Mouse (Mus musculus) B cell, adult 2 months (primary cell): ENCODE measurements at regions not wholly inside any gene's neighbourhood (a gene's known extent, or its start where the extent isn't known, plus 50 kb on each side); places are given as distances from the start of the nearest gene placed in this dataset.
"Not testable (repeated sequence)": the region's sequence is repeated elsewhere in the genome, so short reads cannot be mapped to it uniquely, and the experiment has no call there.

Experiments used
- DNase-seq, 2 experiments: peaks; one replicate each; pipeline ENCODE4 v3.0.0; 2022

DNA sequence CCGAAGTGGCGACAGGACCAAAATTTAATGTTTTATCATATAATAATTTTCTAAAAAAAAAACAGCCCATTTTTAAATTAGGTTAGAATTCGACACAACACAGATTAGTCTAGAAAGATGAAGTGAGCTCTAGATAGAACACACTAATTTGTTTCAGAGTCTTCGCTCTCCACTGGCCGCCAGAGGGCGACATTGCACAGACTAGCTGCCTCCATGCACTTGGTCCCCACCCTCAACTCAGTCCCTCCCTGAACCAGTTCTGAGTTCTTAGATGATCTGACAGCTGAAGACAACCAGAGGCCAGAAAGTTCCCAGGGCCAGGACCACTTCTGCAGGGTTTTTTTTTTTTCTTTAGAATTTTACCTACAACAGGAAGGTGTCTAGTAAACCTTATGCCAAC is 296.3 kb upstream of the Olfr1507 start:
- peak; percentile 5 to 6 for DNase-seq

DNA sequence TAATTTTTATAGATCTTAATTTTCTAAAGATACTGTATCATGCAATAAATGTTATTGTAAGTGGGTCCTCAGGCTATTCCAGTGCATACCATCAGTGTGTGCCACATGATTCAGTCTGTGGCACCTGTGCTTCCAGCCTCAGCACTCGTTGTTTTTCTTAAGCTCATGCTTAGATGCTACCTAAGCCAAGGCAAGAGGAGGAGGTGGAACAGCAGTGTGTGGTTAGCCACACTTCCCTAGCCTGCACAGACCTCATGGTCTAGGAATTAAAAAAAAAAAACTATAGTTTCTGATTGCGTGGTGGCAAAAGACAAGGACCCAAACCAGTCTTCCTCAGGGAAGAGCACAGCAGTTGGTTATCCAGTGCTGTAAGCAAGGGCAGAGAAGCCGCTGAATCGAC is 287.3 kb upstream of the Olfr1507 start:
- DNase-seq = not testable (repeated sequence)

GRCm38 (mm10) chr14:52775816-52776215 is 280.3 kb upstream of the Olfr1507 start:
- DNase-seq = peak; percentile 20 to 41

DNA sequence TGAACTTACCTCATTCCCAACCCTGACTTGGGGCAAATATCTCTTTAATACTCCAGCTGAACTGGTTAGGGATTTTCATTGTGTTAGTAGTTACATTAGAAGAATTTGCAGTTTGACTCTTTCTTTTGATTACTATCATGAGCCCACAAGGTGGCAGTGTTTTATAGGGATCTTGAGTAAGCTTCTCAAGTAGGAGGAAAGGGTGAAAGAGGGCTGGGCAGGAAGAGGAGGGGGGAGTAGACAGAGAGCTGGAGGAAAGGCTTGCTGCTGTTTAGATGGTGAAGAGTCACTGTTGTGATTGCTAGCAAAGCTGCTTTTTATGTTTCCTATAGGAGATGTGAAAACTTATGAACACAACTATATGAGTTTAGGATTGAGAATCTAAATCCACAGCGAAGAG is 273.9 kb upstream of the Olfr1507 start:
- not testable (repeated sequence) for DNase-seq

DNA sequence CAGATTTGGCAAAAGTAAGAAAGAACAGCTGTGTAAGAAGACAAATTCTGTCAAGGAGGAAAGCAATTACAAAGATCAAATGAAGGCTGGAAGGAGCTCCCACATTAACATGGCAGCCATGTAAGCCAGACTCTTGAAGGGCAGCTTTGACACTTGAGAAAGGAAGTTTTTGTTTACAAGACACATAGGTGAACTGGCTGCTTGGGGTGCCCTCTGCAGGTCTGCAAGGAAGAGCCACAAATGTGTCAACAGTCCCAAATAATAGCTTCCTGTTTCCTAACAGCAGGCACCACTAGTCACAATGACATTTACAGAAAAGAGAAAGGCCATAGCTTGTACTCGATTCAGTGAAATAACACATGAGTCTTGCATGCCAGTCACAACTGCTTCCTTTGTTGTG is 256.6 kb upstream of the Olfr1507 start:
- DNase-seq = not testable (repeated sequence)

- DNase-seq = not testable (repeated sequence)
Measured at GRCm38 (mm10) chr14:52726680-52727079, 231.1 kb upstream of the Olfr1507 start.

DNA sequence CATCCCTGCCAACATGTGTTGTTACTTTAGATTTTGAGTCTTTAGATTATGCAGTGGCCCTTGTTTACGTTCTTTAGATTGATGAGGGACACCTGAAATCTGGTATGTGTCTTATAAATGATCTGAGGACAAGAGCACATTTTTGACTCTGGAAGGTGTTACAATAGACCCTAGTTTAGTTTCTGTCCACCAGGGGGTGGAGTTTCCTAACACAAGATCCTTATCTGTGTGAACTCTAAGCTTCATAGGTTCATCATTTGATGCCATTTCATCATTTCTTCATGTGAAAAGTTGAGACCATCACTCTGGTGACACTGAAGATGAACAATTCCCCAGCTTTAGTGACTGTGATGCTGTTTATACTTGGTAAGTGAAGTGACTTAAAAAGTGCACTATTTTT is 229.4 kb upstream of the Olfr1507 start:
- DNase-seq = not testable (repeated sequence)

DNA sequence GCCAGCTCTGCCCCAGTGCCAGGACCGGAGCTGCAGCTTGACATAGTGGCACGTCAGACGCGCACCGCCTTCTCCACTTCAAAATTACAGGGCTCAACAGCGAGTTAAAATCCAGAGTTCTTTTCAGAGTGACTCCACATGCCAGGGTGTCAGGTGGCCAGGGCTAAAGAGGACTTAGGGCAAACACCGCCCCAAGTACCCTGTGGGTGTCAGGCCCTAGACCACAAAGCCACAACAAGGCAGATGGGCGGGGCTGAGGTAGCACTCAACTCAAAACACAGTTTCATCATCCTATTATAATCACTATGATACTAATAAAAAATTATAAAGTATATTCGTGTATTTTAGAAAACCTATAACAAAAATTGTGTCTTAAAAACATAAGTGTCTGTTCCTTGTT is 225.1 kb upstream of the Olfr1507 start:
- DNase-seq = peak in 1 of 2 experiments; percentile 1

- not testable (repeated sequence) for DNase-seq
Measured at GRCm38 (mm10) chr14:52700851-52701250, 205.3 kb upstream of the Olfr1507 start.

GRCm38 (mm10) chr14:52683636-52684035 is 188.1 kb upstream of the Olfr1507 start:
- DNase-seq = not testable (repeated sequence)

DNA sequence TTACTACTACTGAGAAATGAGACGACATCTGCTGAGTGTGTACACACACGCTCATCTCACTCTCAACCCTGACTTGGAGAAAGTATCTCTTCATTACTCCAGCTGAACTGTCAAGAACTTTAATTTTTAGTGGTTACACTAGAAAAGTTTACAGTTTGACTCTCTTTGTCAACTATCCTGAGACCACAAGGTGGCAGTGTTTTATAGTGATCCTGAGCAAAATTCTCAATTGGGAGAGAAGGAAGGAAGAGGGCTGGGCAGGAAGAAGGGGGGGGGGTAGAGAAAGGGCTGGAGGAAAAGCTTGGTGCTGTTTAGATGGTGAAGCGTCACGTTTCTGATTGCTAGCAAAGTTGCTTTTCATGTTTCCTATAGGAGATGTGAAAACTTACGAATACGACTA is 158.8 kb upstream of the Olfr1507 start:
- DNase-seq = no peak

- DNase-seq = no peak
Measured at GRCm38 (mm10) chr14:52638179-52638578, 142.6 kb upstream of the Olfr1507 start.

DNA sequence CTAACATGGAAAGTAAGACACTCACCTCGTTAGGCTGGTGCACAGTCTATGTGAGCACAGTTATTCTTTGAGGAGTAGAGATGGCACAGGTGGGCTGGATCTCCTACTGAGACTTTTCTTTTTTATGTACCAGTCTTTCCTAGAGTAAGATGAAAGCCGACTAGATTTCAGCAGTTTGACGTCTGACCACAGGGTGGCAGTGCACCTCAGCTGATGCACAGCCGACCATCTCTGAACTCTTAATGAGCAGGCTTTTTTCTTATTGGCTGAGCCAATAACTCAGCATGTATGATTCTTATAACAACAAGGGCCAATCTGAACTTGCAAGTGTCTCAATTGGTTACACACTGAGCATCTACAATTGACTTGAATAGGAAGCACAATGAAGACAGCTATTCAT is 126.6 kb upstream of the Olfr1507 start:
- DNase-seq = peak; percentile 2 to 4

DNA sequence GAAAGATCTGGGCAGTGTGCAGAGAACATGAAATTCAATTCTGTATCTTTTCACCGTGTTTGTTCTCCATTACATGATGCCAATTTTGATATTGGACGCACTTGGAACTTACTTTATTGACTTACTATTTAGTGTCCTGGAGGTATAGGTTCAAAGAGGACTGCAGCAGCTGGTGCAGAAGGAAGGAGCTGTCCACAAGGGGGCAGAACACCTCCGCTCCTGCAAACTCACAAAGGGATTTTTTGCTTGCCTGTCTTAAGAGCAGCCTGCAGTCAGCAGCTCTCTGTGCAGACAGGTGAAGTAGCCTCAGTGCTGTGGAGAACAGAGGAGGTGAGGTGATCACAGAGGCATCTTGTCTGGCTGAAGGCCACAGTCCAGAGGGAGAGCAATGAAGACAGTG is 84.8 kb upstream of the Olfr1507 start:
- peak; percentile 13 to 15 for DNase-seq

DNA sequence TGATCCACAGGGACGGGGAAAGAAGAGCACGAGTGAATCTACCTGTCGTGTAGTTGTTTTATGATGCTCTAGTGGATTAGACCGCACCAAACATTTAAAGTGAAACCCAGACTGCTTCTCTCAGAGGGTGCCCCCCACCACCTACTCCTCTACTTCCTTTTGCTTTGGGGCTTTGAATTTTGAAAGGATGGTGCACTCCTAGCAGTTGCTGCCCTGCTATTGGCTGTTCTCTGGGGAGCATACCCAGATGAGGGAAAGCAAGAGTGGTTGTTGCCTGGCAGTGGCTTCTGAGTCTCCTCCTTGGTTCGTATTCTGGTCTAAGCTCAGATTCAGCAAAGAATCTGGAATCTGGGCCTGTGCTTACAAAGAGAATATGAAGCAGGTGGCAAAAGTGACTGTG is 71.4 kb upstream of the Olfr1507 start:
- no peak for DNase-seq

GRCm38 (mm10) chr14:52565606-52566005 is 70.1 kb upstream of the Olfr1507 start:
- peak; percentile 6 to 7 for DNase-seq

- DNase-seq = not testable (repeated sequence)
Measured at GRCm38 (mm10) chr14:52556340-52556739, 60.8 kb upstream of the Olfr1507 start.

DNA sequence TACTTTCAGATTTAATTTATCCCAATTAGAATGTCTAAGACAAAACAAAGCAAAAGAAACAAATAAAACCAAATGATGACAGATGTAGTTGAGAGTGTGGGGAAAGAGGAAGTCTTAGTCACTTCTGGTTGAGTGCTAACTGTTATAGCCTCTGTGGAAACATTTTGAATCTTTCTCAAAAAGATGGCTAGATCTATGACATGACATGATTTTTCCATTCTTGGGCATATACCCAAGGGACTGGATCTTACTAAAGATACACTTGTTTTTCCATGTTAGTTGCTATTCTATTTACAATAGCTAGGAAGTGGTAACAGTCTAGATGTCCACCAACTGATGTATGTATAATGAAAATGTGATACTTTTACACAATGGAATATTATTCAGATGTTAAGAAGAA is 57.9 kb upstream of the Olfr1507 start:
- DNase-seq = no peak

DNA sequence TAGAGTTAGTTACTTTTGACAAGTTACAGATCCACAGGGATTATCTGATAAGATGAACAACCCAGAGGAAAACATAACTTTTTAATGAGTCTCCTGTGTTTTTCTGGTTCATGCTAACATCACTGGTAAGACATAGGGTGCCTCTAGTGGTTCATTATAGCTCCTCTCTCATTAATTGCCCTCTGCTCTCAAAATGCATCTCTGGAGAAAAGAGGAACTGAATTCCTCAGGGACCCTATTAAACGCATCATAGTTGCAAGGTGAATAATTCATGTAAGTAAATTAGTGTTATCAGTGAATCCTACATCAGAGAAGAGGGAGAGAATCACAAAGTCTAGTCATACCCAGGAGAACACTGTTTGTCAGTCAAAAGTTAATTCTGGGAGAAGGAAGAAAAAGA is 52.4 kb upstream of the Olfr1507 start:
- DNase-seq = peak in 1 of 2 experiments; percentile 7
